Mouse (Mus musculus) frontal cortex, postnatal 10 days (tissue): Measurements from ENCODE around the gene Dtd2.

ENCODE experiments used
- DNase-seq, 2 experiments: peaks; one replicate each; pipeline ENCODE4 v3.0.0; 2022; ENCODE audit warnings: low spot score in 2 of 2, mixed read lengths in 1 of 2

Gene Dtd2

GRCm38 (mm10) chr12:51985163-51985748 is 21.0 kb downstream of the Dtd2 start:
- no peak for DNase-seq

GRCm38 (mm10) chr12:51983625-51984024 is 22.7 kb downstream of the Dtd2 start:
- no peak for DNase-seq

GRCm38 (mm10) chr12:51976531-51976930 is 29.8 kb downstream of the Dtd2 start:
- DNase-seq = no peak

GRCm38 (mm10) chr12:51974381-51974780 is 31.9 kb downstream of the Dtd2 start:
- DNase-seq = no peak

- DNase-seq = no peak
Measured at GRCm38 (mm10) chr12:51972269-51973065, 33.8 kb downstream of the Dtd2 start.

- peak; percentile 75 to 86 for DNase-seq
Measured at GRCm38 (mm10) chr12:51971070-51971664, 35.1 kb downstream of the Dtd2 start, which contains the start of gene Heatr5a. TSS of gene Heatr5a (minus strand) at chr12:51971321.

GRCm38 (mm10) chr12:51970352-51971069 is 35.8 kb downstream of the Dtd2 start:
- DNase-seq = no peak

- DNase-seq = no peak
Measured at GRCm38 (mm10) chr12:51969876-51970275, 36.4 kb downstream of the Dtd2 start.

- no peak for DNase-seq
Measured at GRCm38 (mm10) chr12:51969092-51969491, 37.2 kb downstream of the Dtd2 start.

GRCm38 (mm10) chr12:51967915-51968595 is 38.2 kb downstream of the Dtd2 start:
- no peak for DNase-seq

- DNase-seq = no peak
Measured at GRCm38 (mm10) chr12:51957626-51958025, 48.7 kb downstream of the Dtd2 start.

GRCm38 (mm10) chr12:51952309-51952708 is 54.0 kb downstream of the Dtd2 start:
- no peak for DNase-seq

- no peak for DNase-seq
Measured at GRCm38 (mm10) chr12:51947498-51947945, 58.8 kb downstream of the Dtd2 start.

GRCm38 (mm10) chr12:51945331-51945730 is 61.0 kb downstream of the Dtd2 start:
- DNase-seq = no peak

GRCm38 (mm10) chr12:51939848-51940247 is 66.5 kb downstream of the Dtd2 start:
- no peak for DNase-seq
